Mouse (Mus musculus): ENCODE measurements around the gene 1700001C19Rik.

The 1700001C19Rik gene

GRCm38 (mm10) chr17:47462209-47462608 lies 25.0 kb upstream of the 1700001C19Rik start:
- no peak for DNase-seq (ENCODE audit: low spot score)

- no peak for DNase-seq (ENCODE audit: low spot score)
Observed at GRCm38 (mm10) chr17:47461688-47462087, 24.5 kb upstream of the 1700001C19Rik start.

GRCm38 (mm10) chr17:47459341-47459919 lies 22.3 kb upstream of the 1700001C19Rik start:
- no peak for DNase-seq (ENCODE audit: low spot score)

DNA sequence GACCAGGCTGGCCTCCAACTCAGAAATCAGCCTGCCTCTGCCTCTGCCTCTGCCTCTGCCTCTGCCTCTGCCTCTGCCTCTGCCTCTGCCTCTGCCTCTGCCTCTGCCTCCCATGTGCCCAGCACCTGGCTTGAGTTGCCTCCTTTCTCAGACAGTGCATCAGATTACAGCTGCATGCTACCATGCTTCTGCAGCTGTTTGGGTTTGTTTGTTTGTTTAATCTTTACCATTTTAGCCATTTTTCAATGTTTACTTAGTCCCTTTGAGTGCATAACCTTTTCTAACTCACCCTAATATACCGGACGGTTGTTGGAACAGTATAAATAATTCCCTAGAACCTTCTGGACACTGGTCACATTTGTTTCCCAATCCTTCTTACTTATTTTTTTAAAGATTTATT lies 21.8 kb upstream of the 1700001C19Rik start:
- no peak for DNase-seq (ENCODE audit: low spot score)

DNA sequence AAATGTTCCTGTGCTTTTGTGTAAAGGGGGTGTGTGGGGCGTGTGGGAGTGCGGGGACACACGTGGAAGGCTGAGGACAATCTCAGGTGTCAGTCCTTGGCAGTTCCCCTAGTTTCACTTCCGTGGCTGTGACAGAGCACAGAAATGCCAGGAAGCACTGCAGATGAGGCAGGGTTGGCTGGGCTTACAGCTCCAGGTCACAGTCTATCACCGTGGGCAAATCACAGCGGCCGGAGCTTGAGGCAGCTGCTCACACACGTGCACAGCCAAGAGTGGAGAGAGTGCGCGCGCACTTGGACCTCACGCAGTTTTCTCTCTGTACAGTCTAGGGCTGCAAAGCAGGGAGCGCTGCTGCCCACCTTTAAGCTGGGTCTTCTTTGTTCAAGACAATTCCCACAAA lies 21.1 kb upstream of the 1700001C19Rik start:
- no peak for DNase-seq (ENCODE audit: low spot score)

- no peak for DNase-seq (ENCODE audit: low spot score)
Observed at GRCm38 (mm10) chr17:47454675-47455074, 17.5 kb upstream of the 1700001C19Rik start.

GRCm38 (mm10) chr17:47452886-47453285 lies 15.7 kb upstream of the 1700001C19Rik start:
- DNase-seq (ENCODE audit: low spot score): no peak

- no peak for DNase-seq (ENCODE audit: low spot score)
Observed at GRCm38 (mm10) chr17:47450880-47451565, 13.8 kb upstream of the 1700001C19Rik start.

DNA sequence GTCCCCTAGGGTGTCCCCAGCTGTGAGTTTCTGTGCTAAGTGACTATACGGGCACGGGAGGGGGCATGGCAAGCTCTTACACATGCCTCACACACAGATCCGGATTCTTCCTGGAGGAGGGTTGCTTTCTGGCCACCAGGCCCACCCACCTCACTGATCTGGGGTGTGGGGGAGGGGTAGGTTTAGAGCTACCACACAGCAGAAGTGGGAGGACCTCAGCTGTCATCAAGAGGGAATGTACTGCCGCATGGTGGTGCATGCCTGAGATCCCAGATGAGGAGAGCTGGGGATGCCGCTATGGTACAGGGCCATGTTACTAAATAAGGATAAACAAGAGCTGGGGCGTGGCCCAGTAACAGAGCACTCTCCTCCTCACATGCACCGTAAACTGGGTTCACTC lies 13.1 kb upstream of the 1700001C19Rik start:
- peak; percentile 45 for DNase-seq (ENCODE audit: low spot score)

DNA sequence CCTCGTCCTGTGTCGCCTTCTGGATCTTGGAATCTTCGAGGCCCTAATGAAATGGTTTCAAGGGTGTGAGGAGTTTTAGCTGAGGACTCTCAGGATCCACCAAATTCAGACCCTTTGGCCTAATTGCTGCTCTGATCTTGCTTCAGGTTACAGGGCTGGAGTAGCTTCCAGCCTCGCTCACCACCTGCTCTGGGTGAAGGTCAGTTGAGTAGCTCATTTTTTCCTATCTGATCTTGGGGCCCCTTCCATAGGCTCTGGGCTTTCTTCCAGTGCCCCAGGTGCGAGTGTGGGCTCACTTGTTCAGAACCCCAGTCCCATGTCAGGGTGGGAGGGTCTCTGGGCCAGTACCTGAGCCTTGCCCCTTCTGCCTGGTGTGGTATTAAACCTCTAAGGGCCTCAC lies 12.3 kb upstream of the 1700001C19Rik start:
- no peak for DNase-seq (ENCODE audit: low spot score)

DNA sequence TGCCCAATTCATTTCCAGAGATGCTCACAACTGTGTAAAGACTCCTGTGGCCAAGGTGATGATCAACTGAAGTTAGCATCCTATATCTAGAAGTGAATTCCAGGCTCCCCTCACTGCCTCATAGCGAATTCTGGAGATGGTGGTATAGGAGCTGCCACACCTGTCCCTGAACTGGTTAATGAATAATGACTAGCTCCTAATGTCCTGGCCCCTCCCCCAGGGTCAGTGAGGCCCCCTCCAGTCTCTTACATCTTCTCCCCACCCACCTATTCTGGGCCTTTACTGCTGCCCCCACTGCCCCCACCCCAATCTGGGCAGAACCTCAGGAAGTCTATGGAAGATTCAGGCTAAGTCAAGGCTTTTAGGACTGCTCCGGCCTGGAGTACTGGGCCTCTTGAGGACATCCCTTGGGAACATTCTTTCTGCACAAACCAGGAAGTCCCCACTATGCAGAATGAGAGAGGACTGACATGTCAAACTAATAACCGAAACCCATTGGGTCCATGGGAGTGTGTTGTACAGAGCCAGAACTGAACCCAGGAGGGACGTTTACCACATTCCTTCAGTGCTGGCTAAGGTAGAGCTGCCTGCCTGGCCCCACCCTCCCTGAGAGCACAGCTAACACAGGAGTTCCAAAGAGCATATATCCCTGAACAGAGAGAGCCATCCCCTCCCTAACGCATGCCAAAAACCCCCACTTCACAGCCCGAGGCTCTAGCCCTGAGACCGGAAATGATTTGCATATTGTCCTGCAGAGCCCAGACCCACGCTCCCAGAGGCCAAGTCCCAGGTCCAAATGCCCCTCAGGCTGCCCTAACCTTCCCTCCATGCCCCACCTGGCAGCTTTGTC lies 11.6 kb upstream of the 1700001C19Rik start:
- no peak for DNase-seq (ENCODE audit: low spot score)

DNA sequence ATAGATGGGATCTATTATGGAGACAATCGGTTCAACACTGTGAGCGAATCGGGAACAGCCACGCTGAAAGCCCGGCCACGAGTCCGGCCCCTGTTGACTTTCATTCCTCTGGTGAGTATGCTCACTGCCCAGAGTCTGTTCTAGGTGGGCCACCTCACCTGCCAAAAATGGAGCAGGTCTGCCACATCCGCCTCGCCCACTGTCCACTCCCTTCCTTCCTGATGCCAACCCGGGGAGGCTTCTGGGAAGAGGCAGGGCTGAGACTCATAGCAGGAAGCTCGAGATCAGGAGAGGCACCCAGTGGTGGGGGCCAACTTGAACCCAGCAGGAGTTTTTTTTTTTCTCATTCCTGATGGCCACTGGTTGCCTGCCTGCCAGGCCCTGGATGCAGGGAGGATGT lies 9.4 kb upstream of the 1700001C19Rik start:
- no peak for DNase-seq (ENCODE audit: low spot score)

DNA sequence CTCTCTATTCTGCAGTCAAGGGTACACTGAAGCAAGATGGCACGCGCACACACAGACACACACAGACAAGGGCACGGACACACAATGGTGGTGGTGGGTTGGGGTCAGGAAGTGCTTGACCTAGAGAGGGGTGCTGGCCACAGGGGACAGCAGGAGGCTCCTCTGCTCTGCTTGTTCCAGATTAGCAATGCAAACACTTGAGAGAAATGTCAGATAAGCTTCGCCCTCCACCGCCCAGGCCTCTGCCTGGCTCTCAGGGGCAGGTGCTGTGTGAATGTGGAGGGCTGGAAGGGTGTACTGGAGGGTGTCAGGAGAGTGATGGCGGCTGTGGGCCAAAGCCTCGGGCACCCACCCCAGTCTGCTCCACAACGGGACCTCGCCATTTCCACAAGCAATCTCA lies 8.8 kb upstream of the 1700001C19Rik start:
- DNase-seq (ENCODE audit: low spot score): no peak

- DNase-seq (ENCODE audit: low spot score): no peak
Observed at GRCm38 (mm10) chr17:47445518-47445917, 8.3 kb upstream of the 1700001C19Rik start.

GRCm38 (mm10) chr17:47444113-47444512 lies 6.9 kb upstream of the 1700001C19Rik start:
- no peak for DNase-seq (ENCODE audit: low spot score)

GRCm38 (mm10) chr17:47442271-47442670 lies 5.1 kb upstream of the 1700001C19Rik start:
- DNase-seq (ENCODE audit: low spot score): no peak

- no peak for DNase-seq (ENCODE audit: low spot score)
Observed at GRCm38 (mm10) chr17:47441296-47442051, 4.3 kb upstream of the 1700001C19Rik start.

DNA sequence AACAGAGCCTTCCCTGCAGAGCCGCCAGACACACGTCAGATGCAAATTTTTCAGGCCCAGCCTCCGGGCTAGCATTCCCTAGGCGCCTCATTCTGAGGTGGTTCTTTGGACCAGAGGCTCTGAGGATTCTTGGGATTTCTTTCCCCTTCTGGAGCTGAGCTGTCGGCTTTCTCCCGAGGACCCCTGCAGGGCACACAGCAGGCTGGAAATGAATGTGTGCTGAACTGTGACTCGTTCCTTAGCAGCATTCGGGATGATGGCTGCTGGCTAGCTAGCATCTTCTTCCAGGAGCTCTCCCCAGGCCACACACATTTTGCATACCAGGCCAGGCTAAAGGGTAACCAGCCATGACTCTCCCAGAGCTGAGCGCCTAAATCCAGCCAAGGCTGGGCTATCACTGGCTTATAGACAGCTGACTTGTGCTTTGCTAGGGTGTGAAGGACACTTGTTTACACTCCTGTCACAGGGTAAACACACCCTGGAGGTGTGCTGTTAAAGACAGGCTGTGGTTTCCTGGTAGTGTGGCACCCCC lies 3.2 kb upstream of the 1700001C19Rik start:
- no peak for DNase-seq (ENCODE audit: low spot score)

- no peak for DNase-seq (ENCODE audit: low spot score)
Observed at GRCm38 (mm10) chr17:47439396-47440028, 2.3 kb upstream of the 1700001C19Rik start.

- no peak for DNase-seq (ENCODE audit: low spot score)
Observed at GRCm38 (mm10) chr17:47438611-47439010, 1.4 kb upstream of the 1700001C19Rik start.

DNA sequence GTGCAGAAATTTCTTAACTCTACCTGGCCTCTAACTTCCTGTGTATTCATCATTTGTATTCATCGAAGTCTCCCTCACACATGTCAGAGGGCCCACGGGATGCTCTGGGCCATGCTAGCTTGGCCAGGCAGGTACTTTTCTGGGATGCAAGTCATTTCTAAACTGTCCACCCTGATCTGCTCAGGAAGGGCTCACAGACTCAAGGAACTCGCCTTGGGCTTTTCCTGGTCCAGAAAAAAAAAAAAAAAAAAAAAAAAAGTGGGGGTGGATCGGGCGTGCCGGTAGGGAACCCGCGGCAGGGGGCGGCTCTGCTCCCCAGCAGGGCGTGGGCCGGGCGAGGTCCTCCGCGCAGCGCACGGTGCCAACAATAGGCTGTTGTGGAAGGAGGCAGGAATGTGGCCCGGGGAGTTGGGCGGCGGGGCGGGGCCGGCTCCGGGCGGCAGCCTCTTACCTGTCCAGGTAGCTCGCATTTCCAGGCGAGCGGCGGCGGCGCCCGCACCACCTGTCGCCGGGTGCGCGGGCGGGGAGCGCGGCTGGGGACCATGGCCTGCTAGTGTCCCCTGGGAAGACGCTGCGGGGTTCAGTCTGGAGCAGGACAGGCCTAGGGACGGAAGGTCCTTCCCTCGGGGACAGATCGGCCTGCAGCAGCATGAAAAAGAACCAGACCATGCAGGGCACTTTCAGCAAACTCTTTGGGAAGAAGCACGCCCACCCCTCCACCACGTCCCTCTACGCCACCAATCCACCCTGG lies 845 bp downstream of the 1700001C19Rik start, which contains the start of gene AI661453:
Gene AI661453 (plus strand): TSS at position 460 of the 751 bp plus-strand sequence.
- DNase-seq (ENCODE audit: low spot score): no peak
